Mouse (Mus musculus): Measurements from ENCODE around the gene Oscar. TPM values are rescaled to one million over a fixed set of nuclear protein-coding genes. Genes with fewer than 3 reads are reported as not detected.
"Not testable (repeated sequence)": the region's sequence is repeated elsewhere in the genome, so short reads cannot be mapped to it uniquely, and the experiment has no call there.

Oscar gene
- polyA plus RNA-seq, 1 experiment from 2014 or later = not detected

GRCm38 (mm10) chr7:3609082-3609481 lies 6.9 kb downstream of the Oscar start:
- H3K9ac ChIP-seq = no peak overlapping the region
- H3K36me3 ChIP-seq = no peaks in the 10 kb centered on the region
- H3K4me3 ChIP-seq = no peak overlapping the region
- H3K4me1 ChIP-seq (replicated peaks) = 0 out of 2 replicates have a peak, but pooled peaks cover 6% of the 10 kb centered on the region
- H3K27ac ChIP-seq = peak overlapping the region; percentile 12; the same call in 1 of the 2 replicates
- no peaks in the 10 kb centered on the region for H3K9me3 ChIP-seq (replicated peaks)
- H3K4me2 ChIP-seq = no peak overlapping the region
- no peaks in the 10 kb centered on the region for H3K27me3 ChIP-seq
- no peak for ATAC-seq (replicated peaks; ENCODE audit: insufficient number of reproducible peaks, insufficient read depth, low FRiP score, low read depth)
- 43% methylated on average over 3 of the region's 3 CpGs for WGBS

GRCm38 (mm10) chr7:3608668-3609067 lies 7.3 kb downstream of the Oscar start:
- Histone ChIP-seq H3K27ac (peak overlapping the region; percentile 12; the same call in 1 of the 2 replicates), H3K27me3 (no peaks in the 10 kb centered on the region), H3K36me3 (no peaks in the 10 kb centered on the region), H3K9ac (no peak overlapping the region), H3K4me1 (replicated peaks) (0 out of 2 replicates have a peak, but pooled peaks cover 6% of the 10 kb centered on the region), H3K4me2 (no peak overlapping the region), H3K9me3 (replicated peaks) (no peaks in the 10 kb centered on the region), H3K4me3 (no peak overlapping the region)
- 85% methylated on average over 3 of the region's 3 CpGs for WGBS
- ATAC-seq (replicated peaks; ENCODE audit: insufficient number of reproducible peaks, insufficient read depth, low FRiP score, low read depth) = no peak

- no peak overlapping the region for H3K4me3 ChIP-seq
- no peaks in the 10 kb centered on the region for H3K9me3 ChIP-seq (replicated peaks)
- 82% methylated on average over 6 of the region's 6 CpGs for WGBS
- H3K27ac ChIP-seq = no peak overlapping the region
- H3K4me1 ChIP-seq (replicated peaks) = 0 out of 2 replicates have a peak, but pooled peaks cover 6% of the 10 kb centered on the region
- no peak for ATAC-seq (replicated peaks; ENCODE audit: insufficient number of reproducible peaks, insufficient read depth, low FRiP score, low read depth)
- H3K4me2 ChIP-seq = no peak overlapping the region
- no peaks in the 10 kb centered on the region for H3K36me3 ChIP-seq
- no peaks in the 10 kb centered on the region for H3K27me3 ChIP-seq
- no peak overlapping the region for H3K9ac ChIP-seq
Observed at GRCm38 (mm10) chr7:3607391-3607790, 8.6 kb downstream of the Oscar start.

- peak; percentile 59; the same call in 1 of the 2 replicates for ATAC-seq (replicated peaks; ENCODE audit: insufficient number of reproducible peaks, insufficient read depth, low FRiP score, low read depth)
- no peaks in the 10 kb centered on the region for H3K27me3 ChIP-seq
Observed at GRCm38 (mm10) chr7:3606798-3607197, 9.2 kb downstream of the Oscar start.

GRCm38 (mm10) chr7:3601119-3601518 lies 14.8 kb downstream of the Oscar start:
- Histone ChIP-seq H3K27ac (no peak overlapping the region), H3K27me3 (no peaks in the 10 kb centered on the region), H3K9me3 (replicated peaks) (no peaks in the 10 kb centered on the region), H3K4me1 (replicated peaks) (no peaks in the 10 kb centered on the region), H3K4me3 (no peak overlapping the region), H3K36me3 (no peaks in the 10 kb centered on the region), H3K4me2 (no peak overlapping the region), H3K9ac (no peak overlapping the region)
- 10% methylated on average over 4 of the region's 4 CpGs for WGBS
- ATAC-seq (replicated peaks; ENCODE audit: insufficient number of reproducible peaks, insufficient read depth, low FRiP score, low read depth) = no peak

More at GRCm38 (mm10) chr7:3606798-3607197, 9.2 kb downstream of the Oscar start:
- Histone ChIP-seq H3K36me3 (no peaks in the 10 kb centered on the region), H3K4me3 (no peak overlapping the region), H3K9me3 (replicated peaks) (no peaks in the 10 kb centered on the region), H3K9ac (no peak overlapping the region), H3K27ac (no peak overlapping the region), H3K4me1 (replicated peaks) (0 out of 2 replicates have a peak, but pooled peaks cover 6% of the 10 kb centered on the region), H3K4me2 (no peak overlapping the region)
- 15% methylated on average over 2 of the region's 2 CpGs for WGBS

GRCm38 (mm10) chr7:3597755-3598154 lies 18.2 kb downstream of the Oscar start:
- not testable (repeated sequence) for H3K4me1 ChIP-seq (replicated peaks); ATAC-seq (replicated peaks; ENCODE audit: insufficient number of reproducible peaks, insufficient read depth, low FRiP score, low read depth); H3K27ac ChIP-seq; H3K27me3 ChIP-seq; H3K9me3 ChIP-seq (replicated peaks); H3K9ac ChIP-seq; H3K4me2 ChIP-seq; H3K36me3 ChIP-seq; H3K4me3 ChIP-seq
- WGBS = 57% methylated on average over 1 of the region's 1 CpGs

GRCm38 (mm10) chr7:3595146-3595545 lies 20.8 kb downstream of the Oscar start:
- ATAC-seq (replicated peaks; ENCODE audit: insufficient number of reproducible peaks, insufficient read depth, low FRiP score, low read depth) = no peak
- Histone ChIP-seq H3K9ac (no peak overlapping the region), H3K27ac (no peak overlapping the region), H3K9me3 (replicated peaks) (no peaks in the 10 kb centered on the region), H3K4me3 (peak overlapping the region; percentile 31), H3K4me2 (peak overlapping the region; percentile 47), H3K4me1 (replicated peaks) (no peaks in the 10 kb centered on the region), H3K27me3 (no peaks in the 10 kb centered on the region), H3K36me3 (no peaks in the 10 kb centered on the region)
- WGBS = 13% methylated on average over 9 of the region's 9 CpGs

- no peaks in the 10 kb centered on the region for H3K4me1 ChIP-seq (replicated peaks)
- no peaks in the 10 kb centered on the region for H3K36me3 ChIP-seq
- no peaks in the 10 kb centered on the region for H3K9me3 ChIP-seq (replicated peaks)
- no peaks in the 10 kb centered on the region for H3K27me3 ChIP-seq
- 6% methylated on average over 5 of the region's 5 CpGs for WGBS
- no peak for ATAC-seq (replicated peaks; ENCODE audit: insufficient number of reproducible peaks, insufficient read depth, low FRiP score, low read depth)
- H3K9ac ChIP-seq = no peak overlapping the region
- H3K4me3 ChIP-seq = peak overlapping the region; percentile 31
- no peak overlapping the region for H3K27ac ChIP-seq
- peak overlapping the region; percentile 47 for H3K4me2 ChIP-seq
Observed at GRCm38 (mm10) chr7:3594686-3595085, 21.3 kb downstream of the Oscar start.

- Histone ChIP-seq H3K9ac (no peak overlapping the region), H3K27ac (no peak overlapping the region), H3K4me3 (no peak overlapping the region), H3K4me1 (replicated peaks) (no peaks in the 10 kb centered on the region), H3K27me3 (no peaks in the 10 kb centered on the region), H3K4me2 (no peak overlapping the region), H3K36me3 (no peaks in the 10 kb centered on the region), H3K9me3 (replicated peaks) (no peaks in the 10 kb centered on the region)
- ATAC-seq (replicated peaks; ENCODE audit: insufficient number of reproducible peaks, insufficient read depth, low FRiP score, low read depth) = no peak
Observed at GRCm38 (mm10) chr7:3593855-3594254, 22.1 kb downstream of the Oscar start.

GRCm38 (mm10) chr7:3591534-3591933 lies 24.4 kb downstream of the Oscar start:
- H3K27me3 ChIP-seq = 0 out of 2 replicates have a peak, but pooled peaks cover 4% of the 10 kb centered on the region
- H3K4me2 ChIP-seq = no peak overlapping the region
- ATAC-seq (replicated peaks; ENCODE audit: insufficient number of reproducible peaks, insufficient read depth, low FRiP score, low read depth) = no peak
- no peaks in the 10 kb centered on the region for H3K4me1 ChIP-seq (replicated peaks)
- 62% methylated on average over 1 of the region's 1 CpGs for WGBS
- H3K27ac ChIP-seq = no peak overlapping the region
- H3K9ac ChIP-seq = no peak overlapping the region
- H3K4me3 ChIP-seq = no peak overlapping the region
- no peaks in the 10 kb centered on the region for H3K36me3 ChIP-seq
- H3K9me3 ChIP-seq (replicated peaks) = no peaks in the 10 kb centered on the region

- 74% methylated on average over 3 of the region's 3 CpGs for WGBS
- no peaks in the 10 kb centered on the region for H3K36me3 ChIP-seq
- no peak overlapping the region for H3K4me3 ChIP-seq
- ATAC-seq (replicated peaks; ENCODE audit: insufficient number of reproducible peaks, insufficient read depth, low FRiP score, low read depth) = no peak
- H3K4me1 ChIP-seq (replicated peaks) = no peaks in the 10 kb centered on the region
- no peak overlapping the region for H3K27ac ChIP-seq
- 0 out of 2 replicates have a peak, but pooled peaks cover 4% of the 10 kb centered on the region for H3K27me3 ChIP-seq
- no peaks in the 10 kb centered on the region for H3K9me3 ChIP-seq (replicated peaks)
- H3K4me2 ChIP-seq = no peak overlapping the region
- H3K9ac ChIP-seq = no peak overlapping the region
Observed at GRCm38 (mm10) chr7:3590550-3590949, 25.4 kb downstream of the Oscar start.

- H3K4me2 ChIP-seq = no peak overlapping the region
- 65% methylated on average over 1 of the region's 1 CpGs for WGBS
- no peak for ATAC-seq (replicated peaks; ENCODE audit: insufficient number of reproducible peaks, insufficient read depth, low FRiP score, low read depth)
- H3K9ac ChIP-seq = no peak overlapping the region
- 0 out of 2 replicates have a peak, but pooled peaks cover 4% of the 10 kb centered on the region for H3K27me3 ChIP-seq
- H3K4me3 ChIP-seq = no peak overlapping the region
- H3K9me3 ChIP-seq (replicated peaks) = no peaks in the 10 kb centered on the region
- H3K27ac ChIP-seq = no peak overlapping the region
- H3K36me3 ChIP-seq = no peaks in the 10 kb centered on the region
- no peaks in the 10 kb centered on the region for H3K4me1 ChIP-seq (replicated peaks)
Observed at GRCm38 (mm10) chr7:3587292-3587691, 28.7 kb downstream of the Oscar start.
